Mouse (Mus musculus) spleen, postnatal 10 days (tissue): ENCODE measurements around the gene Hist1h2ac.
"Not testable (repeated sequence)": the region's sequence is repeated elsewhere in the genome, so short reads cannot be mapped to it uniquely, and the experiment has no call there.

ENCODE experiments used
- DNase-seq, 2 experiments: peaks; one replicate each; pipeline ENCODE4 v3.0.0; 2021 to 2022; ENCODE audit warnings: low spot score in 2 of 2

Gene Hist1h2ac

DNA sequence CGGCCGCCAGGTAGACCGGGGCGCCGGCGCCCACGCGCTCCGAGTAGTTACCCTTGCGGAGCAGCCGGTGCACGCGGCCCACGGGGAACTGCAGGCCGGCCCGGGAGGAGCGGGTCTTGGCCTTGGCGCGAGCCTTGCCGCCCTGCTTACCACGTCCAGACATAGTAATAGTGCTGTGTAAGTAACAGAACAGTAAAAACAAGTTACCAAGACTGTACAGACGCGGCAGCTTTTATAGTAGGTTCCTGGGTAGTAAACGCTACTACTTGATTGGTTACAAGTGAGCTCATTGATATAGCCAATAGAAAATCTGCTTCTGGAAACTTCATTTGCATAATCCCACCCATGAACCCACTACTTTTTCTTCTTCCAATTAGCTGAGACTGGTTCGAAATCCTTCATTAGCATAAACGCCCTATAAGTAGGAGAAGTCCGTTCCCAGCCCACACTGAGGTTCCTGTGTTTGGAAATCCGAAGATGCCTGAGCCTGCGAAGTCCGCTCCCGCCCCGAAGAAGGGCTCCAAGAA, at the start of gene Hist1h2ac, which contains the start of gene Hist1h2bc:
Gene Hist1h2ac, minus strand, starts transcription at position 194 of the 527 bp plus-strand sequence.
Gene Hist1h2bc, plus strand, starts transcription at position 445 of the 527 bp plus-strand sequence.
- DNase-seq = peak; percentile 87 to 93

DNA sequence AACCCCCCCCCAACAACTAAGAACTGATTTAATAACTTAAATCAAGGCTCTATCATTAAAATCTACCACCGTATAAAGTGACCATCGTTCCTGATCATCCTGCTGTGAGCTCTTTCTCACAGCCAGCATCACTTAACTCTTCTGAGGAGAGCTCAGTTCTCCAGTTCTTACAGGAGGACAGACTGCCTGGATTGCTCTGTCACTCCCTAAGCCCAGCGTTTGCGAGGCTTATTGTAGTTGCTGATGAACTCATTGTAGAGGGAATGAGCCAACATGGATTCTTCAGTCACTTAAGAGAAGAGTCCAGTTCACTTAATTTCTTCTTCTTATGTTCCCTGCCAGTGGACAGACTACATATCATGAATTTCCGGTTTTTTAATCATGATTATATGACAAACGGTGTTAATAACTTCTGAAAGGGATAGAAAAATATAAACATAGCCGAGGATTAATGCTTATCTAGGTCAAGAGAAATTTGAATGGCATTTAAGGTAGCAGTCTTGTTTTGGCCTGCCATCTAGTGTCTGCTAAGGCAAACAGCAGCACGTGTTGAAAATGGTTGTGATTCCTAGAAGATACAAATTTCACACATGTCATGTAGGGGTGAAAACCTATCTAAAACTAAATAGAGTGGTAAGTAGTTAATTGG, 48.5 kb upstream of the Hist1h2ac start:
- peak; percentile 16 to 58 for DNase-seq

DNA sequence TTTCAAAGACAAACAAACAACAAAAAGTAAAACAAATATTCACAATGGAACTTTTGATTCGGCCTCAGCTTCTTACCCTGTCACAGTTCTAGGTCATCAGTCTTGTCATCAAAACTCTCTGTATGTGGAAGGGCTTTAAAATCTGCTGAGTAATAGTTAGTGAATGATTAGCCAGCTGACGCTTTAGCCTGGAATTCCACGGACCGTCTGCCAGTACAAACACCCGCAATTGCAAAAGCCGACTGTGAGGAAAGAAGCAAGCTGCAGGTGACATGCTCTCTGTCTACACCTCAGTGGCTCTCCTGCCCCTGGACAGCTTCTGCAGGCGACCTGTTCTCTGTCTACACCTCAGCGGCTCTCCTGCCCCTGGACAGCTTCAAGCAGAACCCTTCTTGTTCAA, 46.7 kb upstream of the Hist1h2ac start:
- peak in 1 of 2 experiments; percentile 2 for DNase-seq

DNA sequence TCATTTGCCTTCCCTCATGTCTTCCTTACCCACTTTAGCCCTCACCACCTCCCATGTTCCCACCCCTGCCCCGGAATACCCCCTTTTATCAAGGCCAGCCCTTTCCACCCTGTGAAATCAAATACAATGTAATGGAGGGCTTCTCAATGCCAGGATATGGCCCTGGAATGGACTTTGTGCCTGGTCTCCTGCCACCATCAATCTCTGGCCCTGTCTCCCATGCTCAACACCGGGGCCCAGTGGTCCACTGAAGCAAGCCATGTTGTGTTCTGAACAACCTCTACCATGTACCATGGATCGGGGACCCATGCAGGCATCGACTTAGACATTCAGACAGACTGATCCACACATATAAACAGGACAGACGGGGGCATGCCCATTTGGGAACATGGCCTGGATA, 46.0 kb upstream of the Hist1h2ac start:
- peak in 1 of 2 experiments; percentile 3 for DNase-seq

DNA sequence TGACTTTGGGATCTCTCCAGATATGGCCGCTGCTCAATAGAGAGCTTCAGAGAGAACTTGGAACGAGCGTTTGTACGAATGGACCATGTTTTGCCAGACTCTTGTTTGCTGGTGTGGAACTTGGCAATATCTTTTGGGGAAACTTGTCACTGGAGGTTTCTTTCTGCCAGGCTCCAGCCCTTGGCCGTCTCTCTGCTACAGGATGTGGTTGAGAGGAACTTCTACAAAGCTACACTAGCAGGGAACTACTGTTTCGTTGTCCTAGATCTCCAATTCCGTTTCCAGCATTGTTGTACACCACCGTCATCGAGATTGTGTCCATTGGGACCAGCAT, 45.4 kb upstream of the Hist1h2ac start:
- peak in 1 of 2 experiments; percentile 5 for DNase-seq

DNA sequence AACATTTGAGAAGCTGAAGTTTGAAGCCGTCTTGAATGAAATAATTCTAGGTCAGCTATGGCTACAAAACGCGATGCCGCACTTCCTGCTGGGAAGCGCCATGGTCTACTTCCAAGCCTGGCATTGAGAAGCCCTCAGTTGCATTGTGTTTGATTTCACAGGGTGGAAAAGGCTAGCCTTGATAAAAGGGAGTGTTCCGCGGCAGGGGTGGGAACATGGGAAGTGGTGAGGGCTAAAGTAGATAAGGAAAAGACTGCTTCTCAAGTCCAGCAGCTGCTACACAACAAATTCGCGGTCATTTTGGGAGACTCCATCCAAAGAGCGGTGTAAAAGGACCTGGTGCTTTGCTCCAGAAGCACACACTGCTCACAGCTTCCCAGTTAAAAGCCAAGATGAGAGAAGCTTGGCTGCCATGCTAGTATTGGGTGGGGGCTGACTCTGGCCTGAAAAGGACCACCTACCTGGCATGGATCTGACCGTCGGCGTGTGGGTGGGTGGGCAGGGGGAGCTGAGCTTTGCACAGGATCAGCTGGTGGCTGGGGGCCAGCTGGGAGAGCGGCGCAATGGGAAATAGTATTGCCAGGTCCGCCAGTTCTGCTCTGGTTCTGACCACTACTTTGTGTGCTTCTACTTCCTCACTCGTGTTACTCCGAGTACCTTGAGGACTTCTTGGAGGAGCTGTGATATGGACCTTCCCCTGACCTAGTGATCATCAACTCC, 44.9 kb upstream of the Hist1h2ac start:
- DNase-seq = peak in 1 of 2 experiments; percentile 3

DNA sequence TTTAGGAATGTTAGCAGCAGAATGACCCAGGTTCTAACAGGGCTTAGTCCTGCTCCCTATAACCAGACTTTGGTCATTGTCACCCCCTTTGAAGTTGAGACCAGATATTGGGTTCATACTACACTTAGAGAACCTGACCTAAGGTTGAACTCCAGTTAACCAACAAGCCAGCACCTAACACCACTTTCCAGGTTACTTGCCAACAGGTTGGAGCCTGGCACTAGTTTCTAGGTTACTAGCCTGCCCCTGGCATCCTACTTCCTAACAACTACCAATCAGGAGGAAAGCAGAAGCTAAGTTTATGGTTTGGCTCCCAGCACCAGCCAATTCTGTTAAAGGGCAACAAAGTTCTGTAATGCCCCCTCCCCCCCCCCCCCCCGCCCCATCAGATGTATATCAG, 41.5 kb upstream of the Hist1h2ac start:
- DNase-seq = no peak

DNA sequence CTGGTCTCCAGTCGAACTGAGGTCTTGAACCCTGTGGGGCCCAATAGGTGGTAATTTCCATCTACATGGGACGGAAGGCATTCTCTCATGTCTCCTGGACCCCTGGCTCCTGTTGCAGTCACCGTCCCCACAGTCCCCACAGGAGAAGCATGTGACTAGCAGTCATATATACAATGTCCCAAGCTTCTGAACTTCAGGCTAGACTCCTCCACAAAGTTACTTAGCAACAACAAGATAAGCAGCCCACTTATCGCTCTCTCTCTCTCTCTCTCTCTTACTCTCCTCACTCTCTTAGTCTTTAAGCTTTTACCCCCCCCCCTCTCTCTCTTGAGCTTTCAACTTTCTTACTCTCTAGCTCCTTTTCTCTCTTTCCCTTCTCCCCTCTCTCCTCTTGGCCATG, 40.5 kb upstream of the Hist1h2ac start:
- no peak for DNase-seq

DNA sequence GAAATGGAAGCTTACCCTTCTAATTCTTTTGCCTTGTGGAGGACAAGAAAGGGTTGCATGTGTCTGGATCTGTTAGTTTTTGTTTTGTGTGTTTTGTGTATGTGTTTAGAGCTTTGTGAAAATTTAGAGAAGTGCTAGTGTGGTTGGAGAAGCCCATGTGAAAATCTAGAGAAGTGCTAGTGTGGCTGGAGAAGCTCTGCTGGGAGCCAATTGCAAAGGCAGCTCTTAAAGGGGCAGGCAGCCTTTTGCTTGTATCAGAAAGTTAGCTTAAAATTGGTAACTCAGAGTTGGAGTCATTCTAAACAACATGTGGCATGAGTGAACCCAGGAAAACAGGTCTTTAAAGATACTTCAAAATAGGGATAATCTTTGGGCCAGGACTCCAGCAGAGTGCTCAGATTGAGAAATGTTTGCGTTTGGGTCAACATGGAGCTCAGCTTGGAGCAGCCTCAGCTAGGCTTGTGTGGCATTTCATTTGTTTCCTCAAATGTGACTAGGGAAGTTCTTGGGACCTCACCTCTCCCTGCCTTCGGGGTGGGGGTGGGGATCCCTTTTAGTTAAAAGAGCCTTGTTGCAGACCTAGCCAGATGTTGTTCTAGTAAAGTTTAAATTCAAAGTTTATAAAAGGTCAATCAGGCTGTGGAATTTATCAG, 34.0 kb upstream of the Hist1h2ac start:
- not testable (repeated sequence) for DNase-seq

DNA sequence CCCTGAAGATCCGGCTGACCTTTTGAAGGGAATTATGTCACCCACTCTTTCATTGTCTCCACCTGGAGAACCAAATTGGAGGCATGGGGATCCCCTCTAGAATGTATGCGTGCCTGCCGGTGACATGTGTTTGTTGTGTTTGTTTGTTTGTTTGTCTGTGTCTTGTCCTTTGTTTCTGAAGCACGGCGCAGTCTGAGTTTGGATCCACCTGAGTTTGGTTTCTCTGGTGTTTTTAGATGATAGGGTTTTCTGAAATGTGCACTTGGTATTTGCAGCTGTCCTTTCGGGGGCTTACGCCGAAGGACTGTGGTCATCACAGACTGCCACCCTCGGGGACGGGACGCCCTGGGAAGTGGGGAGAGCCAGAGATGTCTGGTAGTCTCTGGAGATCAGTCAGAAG, 33.4 kb upstream of the Hist1h2ac start:
- no peak for DNase-seq

DNA sequence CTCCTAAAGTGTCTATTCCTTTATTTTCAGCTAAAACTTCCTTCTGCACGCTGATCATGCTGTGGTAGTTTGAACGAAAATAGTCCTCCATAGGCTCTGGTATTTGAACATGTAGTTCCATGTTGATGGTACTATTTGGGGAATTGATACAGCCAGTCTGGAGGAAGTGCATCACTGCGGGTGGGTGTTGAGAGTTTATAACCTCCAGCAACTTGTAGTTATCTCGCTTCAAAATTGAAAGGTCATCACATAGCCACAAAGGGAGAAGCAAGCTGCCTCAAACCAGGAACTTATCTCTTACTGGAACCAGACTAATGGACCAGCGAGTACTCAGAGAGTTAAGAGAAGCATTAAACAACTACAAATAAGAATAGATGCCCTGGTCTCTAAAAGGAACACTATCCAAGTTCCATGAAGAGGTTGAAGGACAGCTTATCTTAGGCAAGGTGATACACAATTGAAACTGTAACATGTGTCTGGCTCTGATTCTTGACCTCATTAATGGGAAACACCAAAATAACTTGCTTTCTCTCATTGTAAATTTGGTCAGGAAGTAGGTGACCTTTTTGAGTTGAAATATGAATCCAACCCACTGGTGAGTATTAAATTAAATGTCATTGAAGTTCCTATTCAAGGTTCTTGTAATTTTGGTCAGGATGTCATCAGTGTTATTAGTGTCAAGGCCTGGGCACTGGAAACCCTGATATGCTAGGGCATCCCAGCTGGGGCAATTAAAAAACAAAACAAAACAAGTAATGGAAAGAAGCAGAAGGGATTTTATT, 32.7 kb upstream of the Hist1h2ac start:
- DNase-seq = no peak

DNA sequence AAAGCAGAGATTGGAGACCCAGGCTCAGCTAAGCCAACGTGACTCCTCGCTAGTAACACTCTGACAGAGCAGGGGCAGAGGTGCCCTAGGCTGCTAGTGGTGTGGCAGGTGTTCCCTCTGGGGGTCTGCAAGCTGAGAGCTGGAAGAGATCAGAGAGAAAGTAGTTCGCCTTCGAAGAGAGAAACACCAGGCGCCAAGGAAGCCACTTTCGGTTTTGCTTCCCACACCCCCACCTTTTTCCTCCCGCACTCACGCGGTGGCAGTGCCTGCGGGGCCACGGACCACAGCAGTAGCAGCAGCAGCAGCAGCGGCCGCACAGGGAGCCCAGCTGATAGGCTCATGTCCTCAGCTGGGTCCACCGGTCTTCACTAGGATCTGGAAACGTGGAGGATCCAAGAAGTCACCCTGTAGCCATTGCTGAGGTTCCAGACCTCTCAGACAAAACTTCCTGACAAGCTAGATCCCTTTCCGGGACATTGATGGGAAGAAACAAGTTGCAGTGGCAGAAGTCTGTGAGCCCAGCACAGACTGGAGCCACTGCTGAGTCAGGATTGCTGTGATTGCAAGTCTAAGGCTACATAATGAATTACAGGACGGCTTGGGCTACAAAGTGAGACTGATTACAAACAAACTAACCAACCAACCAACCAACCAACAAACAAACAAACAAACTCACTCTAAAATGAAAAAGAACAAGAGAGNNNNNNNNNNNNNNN, 26.8 kb upstream of the Hist1h2ac start, which contains the start of gene Hfe:
Gene Hfe, minus strand, starts transcription at position 481 of the 716 bp plus-strand sequence.
- peak; percentile 34 to 59 for DNase-seq

DNA sequence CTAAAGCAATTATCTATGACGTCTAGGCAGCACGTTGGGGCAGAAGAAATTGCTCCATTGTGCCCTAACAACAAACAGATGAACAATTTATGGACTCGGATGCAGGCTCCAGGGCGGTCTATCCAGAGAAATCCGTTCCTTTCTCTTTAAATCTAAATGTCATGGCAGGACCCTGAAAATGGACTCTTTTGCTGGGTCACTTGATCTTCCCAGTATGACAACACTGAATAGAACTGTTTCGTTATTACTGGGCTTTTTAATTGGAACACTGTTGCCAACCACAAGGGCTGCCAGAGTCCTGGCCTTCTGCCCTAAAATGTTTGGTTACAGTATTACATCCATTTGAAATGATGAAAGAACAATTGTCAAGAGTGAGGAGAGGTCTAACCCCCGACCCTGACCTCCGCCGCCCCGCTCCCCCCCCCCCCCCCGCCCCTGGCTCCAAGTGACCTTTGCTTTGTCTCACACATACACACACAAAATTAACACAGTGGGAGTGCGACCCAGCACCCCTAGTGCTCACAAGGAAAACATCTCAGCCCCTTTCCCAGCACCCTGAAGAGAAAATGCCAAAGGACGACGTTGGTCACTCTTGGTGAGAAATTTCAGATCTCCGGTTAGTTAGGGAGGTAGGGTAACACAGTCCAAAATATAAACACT, 26.1 kb upstream of the Hist1h2ac start:
- DNase-seq = peak in 1 of 2 experiments; percentile 9

DNA sequence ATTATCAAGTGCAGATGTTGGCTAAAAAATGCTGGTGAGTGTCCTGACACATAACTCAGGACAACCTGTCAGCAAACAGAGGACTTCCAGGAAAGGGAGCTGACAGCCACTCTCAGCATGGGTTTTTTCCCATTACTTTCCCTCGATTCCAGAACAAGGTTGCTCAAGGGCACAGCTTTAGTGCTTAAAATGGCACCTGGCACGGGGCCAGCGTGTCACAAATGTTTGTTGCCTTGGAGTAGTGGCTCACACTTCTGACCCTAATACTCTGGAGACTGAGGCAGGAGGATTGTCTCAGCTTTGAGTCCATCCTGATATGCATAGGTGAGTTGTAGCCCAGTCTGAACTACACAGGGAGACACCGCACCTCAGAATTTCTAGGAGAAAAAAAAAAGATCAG, 24.9 kb upstream of the Hist1h2ac start:
- peak in 1 of 2 experiments; percentile 12 for DNase-seq

DNA sequence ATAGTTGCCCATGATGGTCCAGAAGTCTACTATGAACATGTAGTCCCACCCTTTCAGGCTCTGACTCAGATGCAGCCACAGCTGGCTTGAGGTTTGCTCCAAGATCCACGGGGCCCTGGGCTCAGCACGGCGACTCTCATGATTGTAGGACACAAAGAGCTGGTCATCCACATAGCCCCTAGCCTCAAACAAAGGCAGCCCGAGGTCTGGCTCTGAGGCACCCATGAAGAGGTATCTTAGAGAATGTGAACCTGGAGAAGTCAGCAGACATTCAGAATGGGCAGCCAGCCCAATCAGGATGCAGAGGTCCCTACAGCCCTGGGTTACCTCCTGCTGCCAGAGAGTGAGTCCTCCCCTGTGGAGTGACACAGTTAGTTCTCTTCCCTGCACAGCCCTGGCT, 24.3 kb upstream of the Hist1h2ac start:
- peak in 1 of 2 experiments; percentile 11 for DNase-seq

DNA sequence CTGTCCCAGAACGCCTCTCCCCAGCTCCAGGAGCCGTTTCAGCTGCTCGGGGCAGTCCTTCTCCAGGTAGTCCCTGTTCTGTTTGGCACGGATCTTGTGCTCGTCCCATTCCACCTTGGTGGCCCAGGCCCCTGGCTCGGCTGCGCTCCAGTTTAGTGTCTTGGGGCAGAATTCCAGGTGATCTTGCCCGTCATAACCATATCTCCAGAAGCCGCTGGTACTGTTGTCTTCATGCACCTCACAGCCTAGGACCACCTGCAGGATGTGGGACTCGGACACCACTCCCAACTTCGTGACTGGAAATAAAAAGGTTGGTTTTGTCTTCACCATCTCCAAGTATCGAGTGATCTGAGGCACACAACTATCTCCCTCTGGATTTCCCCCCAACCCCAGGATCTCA, 23.0 kb upstream of the Hist1h2ac start:
- peak in 1 of 2 experiments; percentile 10 for DNase-seq

DNA sequence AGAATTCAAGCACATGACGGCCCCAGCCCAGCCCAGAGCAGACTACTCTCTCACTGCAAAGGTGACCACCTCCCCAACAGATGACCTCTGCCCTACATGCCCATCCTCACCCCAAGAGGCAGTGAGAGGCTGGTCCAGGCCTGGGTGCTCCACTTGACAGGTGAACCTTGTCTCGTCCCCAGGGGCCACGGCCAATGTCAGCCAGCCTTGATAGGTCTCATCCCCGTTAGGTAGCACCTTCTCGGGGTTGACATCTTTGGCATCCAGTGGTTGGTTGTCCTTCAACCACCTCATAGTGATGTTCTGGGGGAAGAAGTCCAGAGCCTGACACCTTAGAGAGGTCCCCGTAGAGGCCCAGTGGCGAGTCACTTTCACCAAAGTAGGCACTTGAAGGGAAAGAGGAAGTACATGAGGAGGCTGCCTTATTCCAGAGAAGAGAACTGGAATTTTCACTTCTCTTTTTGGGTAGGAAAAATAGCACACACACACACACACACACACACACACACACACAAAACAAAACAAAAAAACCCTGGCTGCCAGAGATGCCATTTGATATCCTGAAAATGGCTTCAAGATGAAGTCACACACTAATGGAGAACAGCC, 22.1 kb upstream of the Hist1h2ac start:
- DNase-seq = peak in 1 of 2 experiments; percentile 14

DNA sequence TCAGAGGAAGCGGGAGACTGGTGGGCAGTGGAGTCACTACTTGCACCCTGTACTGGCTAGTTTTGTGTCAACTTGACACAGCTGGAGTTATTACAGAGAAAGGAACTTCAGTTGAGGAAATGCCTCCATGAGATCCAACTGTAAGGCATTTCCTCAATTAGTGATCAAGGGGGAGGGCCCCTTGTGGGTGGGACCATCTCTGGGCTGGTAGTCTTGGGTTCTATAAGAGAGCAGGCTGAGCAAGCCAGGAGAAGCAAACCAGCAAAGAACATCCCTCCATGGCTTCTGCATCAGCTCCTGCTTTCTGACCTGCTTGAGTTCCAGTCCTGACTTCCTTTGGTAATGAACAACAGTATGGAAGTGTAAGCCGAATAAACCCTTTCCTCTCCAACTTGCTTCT, 19.1 kb upstream of the Hist1h2ac start:
- peak; percentile 3 to 5 for DNase-seq

DNA sequence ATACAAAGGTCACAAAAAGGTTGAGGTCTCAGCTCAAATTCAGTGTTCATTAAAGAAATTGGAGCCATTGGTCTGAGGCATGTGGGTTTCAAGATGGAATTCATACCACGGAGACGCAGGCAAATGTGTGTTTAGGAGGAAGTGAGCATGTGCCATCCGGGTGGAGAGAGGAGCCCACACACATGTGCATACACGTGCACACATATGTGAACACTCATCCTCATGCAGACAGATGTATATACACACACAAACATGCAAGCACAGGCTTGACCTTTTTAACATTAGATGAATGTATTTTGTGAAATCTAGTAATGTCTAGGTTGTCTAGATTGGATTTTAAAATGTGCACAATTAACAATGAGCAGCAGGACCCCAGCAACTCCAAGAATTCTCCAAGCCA, 18.5 kb upstream of the Hist1h2ac start:
- peak; percentile 1 to 10 for DNase-seq
